Mouse (Mus musculus) MEL (cell line): ENCODE results near the gene Srcap. TPM values are rescaled to one million over a fixed set of nuclear protein-coding genes. Genes with fewer than 3 reads are reported as not detected.
"Not testable (repeated sequence)": the region's sequence is repeated elsewhere in the genome, so short reads cannot be mapped to it uniquely, and the experiment has no call there.

Experiments used
- DNase-seq: peaks from one replicate; pipeline ENCODE4 v3.0.0; 2011; ENCODE audit warnings: low read depth, low spot score
- H3K27ac ChIP-seq: 2 replicates; pipeline ENCODE4 v1.5.1; 2012; ENCODE audit warnings: low read depth, mild to moderate bottlenecking, control low read depth, low read length, moderate library complexity; ENCODE audit not compliant: control insufficient read depth
- H3K27me3 ChIP-seq, 2 experiments: fragments of 150-350 bp in 1 of 2; sonication (generic) in 1 of 2; 2 replicates each; pipeline ENCODE4 v1.6.1; 2012; ENCODE audit warnings: low read length in 2 of 2, mild to moderate bottlenecking in 2 of 2, improper control_type of control experiment in 1 of 2, moderate library complexity in 1 of 2; ENCODE audit not compliant: insufficient read depth in 2 of 2, control insufficient read depth in 1 of 2
- H3K36me3 ChIP-seq, 2 experiments: 2 replicates each; pipeline ENCODE4 v1.6.1; 2012 to 2014; ENCODE audit warnings: low read length in 2 of 2, improper control_type of control experiment in 1 of 2, inconsistent platforms in 1 of 2, mild to moderate bottlenecking in 1 of 2; ENCODE audit not compliant: insufficient read depth in 2 of 2, control insufficient read depth in 1 of 2
- H3K4me1 ChIP-seq, 2 experiments: fragments of 150-350 bp in 1 of 2; sonication (generic) in 1 of 2; 2 replicates each; pipeline ENCODE4 v1.6.1; 2012; ENCODE audit warnings: low read length in 2 of 2, improper control_type of control experiment in 1 of 2, mild to moderate bottlenecking in 1 of 2; ENCODE audit not compliant: insufficient read depth in 2 of 2, control insufficient read depth in 1 of 2
- H3K4me3 ChIP-seq, 2 experiments: fragments of 150-350 bp in 1 of 2; sonication (generic) in 1 of 2; 2 replicates each; pipeline ENCODE4 v1.5.1; 2012; ENCODE audit warnings: low read depth in 2 of 2, low read length in 2 of 2, mild to moderate bottlenecking in 2 of 2, moderate library complexity in 2 of 2, control low read depth in 1 of 2, improper control_type of control experiment in 1 of 2; ENCODE audit not compliant: control insufficient read depth in 1 of 2, insufficient read depth in 1 of 2
- H3K79me2 ChIP-seq: 2 replicates; pipeline ENCODE4 v1.6.1; 2012; ENCODE audit warnings: mild to moderate bottlenecking, low read length, moderate library complexity; ENCODE audit not compliant: control insufficient read depth, poor library complexity, insufficient read depth
- H3K9ac ChIP-seq: 2 replicates; pipeline ENCODE4 v1.6.1; 2012; ENCODE audit warnings: low read depth, mild to moderate bottlenecking, control low read depth, low read length, moderate library complexity; ENCODE audit not compliant: control insufficient read depth, poor library complexity, severe bottlenecking
- H3K9me3 ChIP-seq: fragments of 150-350 bp; sonication (generic); replicated peaks from 2 replicates; pipeline ENCODE4 v1.6.1; 2012; ENCODE audit warnings: mild to moderate bottlenecking, low read length, improper control_type of control experiment, moderate library complexity; ENCODE audit not compliant: insufficient read depth
- CHD1 ChIP-seq: IDR thresholded peaks from 2 replicates; pipeline ENCODE4 v1.6.1; 2012; ENCODE audit warnings: low read depth, mild to moderate bottlenecking, inconsistent platforms, low read length, improper control_type of control experiment
- CTCF ChIP-seq, 3 experiments: IDR thresholded peaks in 2 of 3; conservative IDR thresholded peaks in 1 of 3; 2 replicates each; pipeline ENCODE4 v1.5.1; 2011 to 2012; ENCODE audit warnings: low read length in 3 of 3, low read depth in 2 of 3, mild to moderate bottlenecking in 2 of 3, improper control_type of control experiment in 1 of 3, inconsistent platforms in 1 of 3, mixed read lengths in 1 of 3, moderate library complexity in 1 of 3; ENCODE audit not compliant: control insufficient read depth in 1 of 3, insufficient read depth in 1 of 3, poor library complexity in 1 of 3, severe bottlenecking in 1 of 3
- ELF1 ChIP-seq: IDR thresholded peaks from 2 replicates; pipeline ENCODE4 v1.6.1; 2014; ENCODE audit warnings: low read depth, mild to moderate bottlenecking, inconsistent platforms, low read length, improper control_type of control experiment, moderate library complexity
- ETS1 ChIP-seq: IDR thresholded peaks from 2 replicates; pipeline ENCODE4 v1.6.1; 2012; ENCODE audit warnings: low read depth, mild to moderate bottlenecking, inconsistent platforms, low read length, improper control_type of control experiment, moderate library complexity
- GABPA ChIP-seq: IDR thresholded peaks from 2 replicates; pipeline ENCODE4 v1.6.1; 2012; ENCODE audit warnings: low read depth, mild to moderate bottlenecking, inconsistent platforms, low read length, improper control_type of control experiment, moderate library complexity
- GATA1 ChIP-seq: IDR thresholded peaks from 2 replicates; pipeline ENCODE4 v1.6.1; 2011; ENCODE audit warnings: low read depth, low read length, improper control_type of control experiment
- HCFC1 ChIP-seq: IDR thresholded peaks from 2 replicates; pipeline ENCODE4 v1.6.1; 2012; ENCODE audit warnings: low read depth, mild to moderate bottlenecking, inconsistent platforms, low read length, improper control_type of control experiment, moderate library complexity
- KAT2A ChIP-seq: conservative IDR thresholded peaks from 2 replicates; pipeline ENCODE4 v1.6.1; 2012; ENCODE audit warnings: low read depth, low read length, improper control_type of control experiment, inconsistent platforms
- MAFK ChIP-seq: IDR thresholded peaks from 2 replicates; pipeline ENCODE4 v1.6.1; 2011; ENCODE audit warnings: low read depth, mild to moderate bottlenecking, low read length, improper control_type of control experiment, borderline replicate concordance
- MAZ ChIP-seq: IDR thresholded peaks from 2 replicates; pipeline ENCODE4 v1.6.1; 2012; ENCODE audit warnings: low read depth, mild to moderate bottlenecking, inconsistent platforms, low read length, improper control_type of control experiment
- MEF2A ChIP-seq: IDR thresholded peaks from 2 replicates; pipeline ENCODE4 v1.6.1; 2014; ENCODE audit warnings: low read depth, mild to moderate bottlenecking, inconsistent platforms, low read length, improper control_type of control experiment; ENCODE audit not compliant: poor library complexity, insufficient replicate concordance, severe bottlenecking; ENCODE audit errors: extremely low read depth
- MXI1 ChIP-seq: IDR thresholded peaks from 2 replicates; pipeline ENCODE4 v1.6.1; 2011; ENCODE audit warnings: mild to moderate bottlenecking, low read depth, low read length, improper control_type of control experiment
- NELFE ChIP-seq: IDR thresholded peaks from 2 replicates; pipeline ENCODE4 v1.6.1; 2011; ENCODE audit warnings: low read depth, low read length, improper control_type of control experiment
- POLR2A ChIP-seq, 2 experiments: IDR thresholded peaks; 2 replicates each; pipeline ENCODE4 v1.6.1; 2011 to 2012; ENCODE audit warnings: low read length in 2 of 2, mild to moderate bottlenecking in 2 of 2, control low read depth in 1 of 2, improper control_type of control experiment in 1 of 2, low read depth in 1 of 2, moderate library complexity in 1 of 2; ENCODE audit not compliant: control insufficient read depth in 1 of 2, insufficient read depth in 1 of 2, poor library complexity in 1 of 2
- SIN3A ChIP-seq: IDR thresholded peaks from 2 replicates; pipeline ENCODE4 v1.6.1; 2012; ENCODE audit warnings: low read length, improper control_type of control experiment, inconsistent platforms
- SMC3 ChIP-seq: IDR thresholded peaks from 2 replicates; pipeline ENCODE4 v1.6.1; 2011; ENCODE audit warnings: low read depth, low read length, improper control_type of control experiment
- TBP ChIP-seq: IDR thresholded peaks from 2 replicates; pipeline ENCODE4 v1.8.0; 2011; ENCODE audit warnings: low read depth, low read length, improper control_type of control experiment
- USF1 ChIP-seq: IDR thresholded peaks from 2 replicates; pipeline ENCODE4 v1.6.1; 2014; ENCODE audit warnings: low read depth, mild to moderate bottlenecking, inconsistent platforms, low read length, improper control_type of control experiment, moderate library complexity
- USF2 ChIP-seq, 2 experiments: IDR thresholded peaks; 2 replicates each; pipeline ENCODE4 v1.6.1; 2011 to 2012; ENCODE audit warnings: improper control_type of control experiment in 2 of 2, low read length in 2 of 2, borderline replicate concordance in 1 of 2, inconsistent platforms in 1 of 2, low read depth in 1 of 2, mild to moderate bottlenecking in 1 of 2; ENCODE audit not compliant: insufficient read depth in 1 of 2
- ZNF384 ChIP-seq: IDR thresholded peaks from 2 replicates; pipeline ENCODE4 v1.6.1; 2012; ENCODE audit warnings: low read depth, mild to moderate bottlenecking, inconsistent platforms, low read length, improper control_type of control experiment
- polyA plus RNA-seq, 2 experiments: library from polyadenylated mRNA; stranded (reverse) in 1 of 2; unstranded in 1 of 2; fragments of >175 nt in 1 of 2; fragments of >200 nt in 1 of 2; gene quantifications; 2 replicates each; pipeline versions ENCODE4 v1.2.1 to v1.2.4; 2012; ENCODE audit warnings: low replicate concordance in 2 of 2, low read depth in 1 of 2; ENCODE audit not compliant: insufficient read length in 2 of 2, insufficient read depth in 1 of 2, missing spikeins in 1 of 2
- total RNA-seq: library from RNA; depleted of rRNA; stranded (reverse); fragments of 300-350 nt; gene quantifications from 2 replicates; pipeline ENCODE4 v1.2.3, GENCODE M21; 2012

The Srcap gene
- total and polyA plus RNA-seq, 3 experiments: 20.3 to 45.1 (median 34.3) TPM

DNA sequence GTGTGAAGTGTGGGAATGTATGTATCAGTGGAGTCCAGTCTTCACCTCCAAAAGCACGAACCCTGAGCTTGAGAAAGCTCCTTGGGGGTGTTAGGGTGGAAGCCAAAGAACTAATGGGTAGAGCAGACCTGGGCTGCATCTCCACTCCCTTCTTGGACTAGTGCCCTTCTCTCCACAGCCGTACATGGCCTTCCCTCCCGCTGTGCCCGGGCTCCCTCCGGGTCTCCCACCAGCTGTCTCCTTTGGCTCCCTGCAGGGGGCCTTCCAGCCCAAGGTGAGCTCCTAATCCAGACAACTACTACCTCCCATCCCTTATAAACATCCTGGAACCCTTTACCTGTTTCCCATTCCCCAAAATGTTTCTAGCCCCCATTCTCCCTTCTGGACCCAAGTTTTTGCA is 26.4 kb upstream of the Srcap start:
- H3K36me3 ChIP-seq: peaks cover 3 to 11% of the 10 kb centered on the region in 2 experiments
- H3K27ac ChIP-seq: no peak overlapping the region
- H3K4me1 ChIP-seq: peaks cover 0 to 6% of the 10 kb centered on the region in 2 experiments; a peak in 2 of 4 replicates
- H3K27me3 ChIP-seq: no peaks in the 10 kb centered on the region
- TF ChIP-seq ELF1 (no peak), MAZ (no peak), GATA1 (no peak), NELFE (no peak), USF2 (IDR thresholded peaks at IDR 0.05; ENCODE audit: borderline replicate concordance in 1 of 2, insufficient read depth in 1 of 2, low read depth in 1 of 2, low read length in 2 of 2) (no peak), GABPA (no peak), SMC3 (no peak), POLR2A (IDR thresholded peaks at IDR 0.05; ENCODE audit: control insufficient read depth in 1 of 2, insufficient read depth in 1 of 2, low read depth in 1 of 2, low read length in 2 of 2, poor library complexity in 1 of 2) (no peak), MXI1 (no peak), TBP (no peak), MEF2A (no peak), ETS1 (no peak), KAT2A (no peak), USF1 (no peak), HCFC1 (no peak), CHD1 (no peak), MAFK (no peak), CTCF (IDR thresholded peaks at IDR 0.05 in 2 of 3, conservative IDR thresholded peaks at IDR 0.05 in 1 of 3; ENCODE audit: control insufficient read depth in 1 of 3, insufficient read depth in 1 of 3, low read depth in 2 of 3, low read length in 3 of 3, poor library complexity in 1 of 3, severe bottlenecking in 1 of 3) (no peak), SIN3A (no peak)
- no peak overlapping the region for H3K9ac ChIP-seq
- no peak for DNase-seq
- H3K4me3 ChIP-seq: no peak overlapping the region
- peaks cover 9% of the 10 kb centered on the region for H3K79me2 ChIP-seq
- H3K9me3 ChIP-seq: no peaks in the 10 kb centered on the region

DNA sequence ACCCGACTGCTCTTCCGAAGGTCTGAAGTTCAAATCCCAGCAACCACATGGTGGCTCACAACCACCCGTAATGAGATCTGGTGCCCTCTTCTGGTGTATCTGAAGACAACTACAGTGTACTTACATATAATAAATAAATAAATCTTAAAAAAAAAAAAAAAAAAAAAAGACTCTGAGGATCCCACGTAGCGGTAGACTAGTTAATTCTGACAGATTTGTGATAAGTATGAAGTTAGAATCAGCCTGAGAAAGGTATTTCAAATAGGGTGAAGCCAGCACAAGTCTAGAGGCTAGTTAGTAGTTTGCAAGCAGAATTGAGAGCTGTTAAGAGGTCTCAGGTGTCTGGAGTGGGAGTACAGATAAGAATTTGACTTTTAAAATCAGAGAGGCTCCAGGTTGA is 23.4 kb upstream of the Srcap start:
- H3K79me2 ChIP-seq, H3K9me3 ChIP-seq, H3K9ac ChIP-seq, DNase-seq, H3K27ac ChIP-seq, H3K4me1 ChIP-seq, H3K27me3 ChIP-seq, H3K4me3 ChIP-seq, H3K36me3 ChIP-seq: not testable (repeated sequence)
- peak; percentile 62 for TF ChIP-seq ZNF384
